Mouse (Mus musculus) kidney, embryonic 16.5 days (tissue): ENCODE results near the gene Olfr1413. TPM values are rescaled to one million over a fixed set of nuclear protein-coding genes. Genes with fewer than 3 reads are reported as not detected.

Experiments
- ATAC-seq: fragments of 200-750 bp; cut with Nextera tagmentation; 2 replicates; pipeline ENCODE4 v1.8.0; 2017; ENCODE audit warnings: moderate TSS enrichment; ENCODE audit not compliant: low FRiP score, low TSS enrichment
- H3K27ac ChIP-seq: fragments of 300-500 bp; sonication (generic); 2 replicates; pipeline ENCODE4 v1.5.1; 2014; ENCODE audit warnings: low read length
- H3K27me3 ChIP-seq: fragments of 300-500 bp; sonication (generic); 2 replicates; pipeline ENCODE4 v1.6.1; 2014; ENCODE audit warnings: low read length, control low read depth, mixed read lengths; ENCODE audit not compliant: insufficient read depth
- H3K36me3 ChIP-seq: fragments of 300-500 bp; sonication (generic); 2 replicates; pipeline ENCODE4 v1.6.1; 2014; ENCODE audit warnings: low read length, control low read depth, mixed read lengths; ENCODE audit not compliant: insufficient read depth
- H3K4me1 ChIP-seq: fragments of 300-500 bp; sonication (generic); 2 replicates; pipeline ENCODE4 v1.6.1; 2014; ENCODE audit warnings: low read length, control low read depth, mixed read lengths; ENCODE audit not compliant: insufficient read depth
- H3K4me2 ChIP-seq: fragments of 300-500 bp; sonication (generic); replicated peaks from 2 replicates; pipeline ENCODE4 v1.6.1; 2014; ENCODE audit warnings: low read depth, low read length
- H3K4me3 ChIP-seq: fragments of 300-500 bp; sonication (generic); 2 replicates; pipeline ENCODE4 v1.5.1; 2014; ENCODE audit warnings: mild to moderate bottlenecking, low read length
- H3K9ac ChIP-seq: fragments of 300-500 bp; sonication (generic); replicated peaks from 2 replicates; pipeline ENCODE4 v1.6.1; 2014; ENCODE audit warnings: low read length
- H3K9me3 ChIP-seq: fragments of 300-500 bp; sonication (generic); 2 replicates; pipeline ENCODE4 v1.6.1; 2016; ENCODE audit warnings: low read length, control low read depth
- WGBS: fragments of 180-500 bp; shearing (Covaris S2); extraction: QIAGEN DNeasy Blood & Tissue Kit; methylation state at CpG from one replicate; pipeline ENCODE4 v1.1.7; 2014; 5-methylcytosine and 5-hydroxymethylcytosine counted together
- polyA plus RNA-seq: library from polyadenylated mRNA; unstranded; fragments of >200 nt; fragmentation: Nextera tagmentation; extraction: Ambion mirVana; gene quantifications from 2 replicates; pipeline ENCODE4 v1.2.1, GENCODE M21; 2015

The Olfr1413 gene
- not detected in 2 replicates for polyA plus RNA-seq

DNA sequence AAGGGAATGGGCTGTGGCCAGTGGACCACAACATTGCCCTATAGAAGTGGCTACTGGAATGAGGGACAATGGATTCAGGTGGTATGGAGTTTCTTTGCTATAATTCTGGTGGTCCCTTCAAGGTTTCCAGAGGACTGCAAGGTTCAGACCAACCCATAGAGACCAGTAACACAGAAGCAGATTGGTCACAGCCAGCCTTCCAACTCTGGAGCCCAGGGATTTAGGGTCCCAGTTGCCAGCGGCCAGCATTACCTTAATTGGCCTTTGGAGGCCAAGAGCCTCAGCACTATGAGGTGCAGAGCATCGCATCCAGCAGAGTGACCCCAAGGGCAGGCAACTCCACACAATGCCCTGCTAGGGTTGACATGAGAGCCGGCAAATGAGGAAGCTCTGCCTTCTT, at the start of gene Olfr1413:
Gene Olfr1413 (plus strand): TSS at position 301 of the 400 bp plus-strand sequence.
- no peak within 1 kb of the TSS for H3K27ac ChIP-seq
- H3K4me1 ChIP-seq, result no peaks in the 10 kb centered on the region
- no peak within 1 kb of the TSS for H3K9ac ChIP-seq
- no peaks in the 10 kb centered on the region for H3K9me3 ChIP-seq
- H3K27me3 ChIP-seq, result no peaks in the 10 kb centered on the region
- WGBS, result 83% methylated on average over 3 of the region's 3 CpGs
- no peak within 1 kb of the TSS for H3K4me3 ChIP-seq
- no peak within 1 kb of the TSS for H3K4me2 ChIP-seq
- H3K36me3 ChIP-seq, result no peaks in the 10 kb centered on the region
- no peak for ATAC-seq

DNA sequence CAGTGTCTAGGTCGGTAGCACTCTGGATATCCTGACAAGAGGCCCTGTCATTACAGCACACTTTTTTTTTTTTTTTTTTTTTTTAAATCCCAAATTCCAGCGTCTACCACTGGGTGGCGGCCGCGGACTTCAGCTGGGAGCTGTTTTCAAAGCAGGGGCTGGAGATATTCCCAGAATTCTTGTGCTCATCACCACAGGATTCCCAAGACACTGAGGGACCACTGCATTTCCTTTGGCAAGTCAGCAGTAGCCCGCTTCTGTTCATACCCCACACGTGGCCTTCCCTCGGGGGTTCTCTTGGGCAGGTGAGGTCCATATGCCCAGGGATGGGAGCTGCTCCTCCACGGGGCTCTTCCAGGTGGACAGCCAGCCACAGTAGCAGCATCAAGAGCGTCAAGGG, 49.7 kb upstream of the Olfr1413 start:
- Histone ChIP-seq H3K4me3 (no peak overlapping the region), H3K4me2 (no peak overlapping the region), H3K9ac (no peak overlapping the region), H3K27me3 (no peaks in the 10 kb centered on the region), H3K36me3 (no peaks in the 10 kb centered on the region), H3K27ac (no peak overlapping the region), H3K9me3 (no peaks in the 10 kb centered on the region), H3K4me1 (0 out of 2 replicates have a peak, but pooled peaks cover 6% of the 10 kb centered on the region)
- WGBS, result 22% methylated on average over 10 of the region's 10 CpGs
- ATAC-seq, result no peak

DNA sequence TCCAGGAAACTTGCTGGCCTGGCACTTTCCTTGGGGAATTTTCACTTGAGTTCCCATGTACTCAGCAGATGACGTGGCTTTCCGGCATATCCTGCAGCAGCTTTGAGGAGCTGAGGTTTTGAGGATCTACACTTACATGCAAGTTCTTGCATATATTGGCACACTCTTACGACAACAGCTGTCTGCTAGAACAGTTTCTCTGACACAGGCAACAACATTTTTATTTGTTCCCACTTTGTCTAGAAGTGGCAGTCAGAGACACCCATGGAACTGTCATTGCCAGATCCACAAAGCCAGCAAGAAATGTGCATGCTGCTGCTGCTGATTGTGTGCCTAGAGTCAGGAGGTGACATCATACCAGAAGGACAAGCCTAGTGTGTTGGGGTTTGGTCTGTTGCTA, 47.4 kb upstream of the Olfr1413 start:
- Histone ChIP-seq H3K9ac (no peak overlapping the region), H3K4me3 (no peak overlapping the region), H3K4me1 (0 out of 2 replicates have a peak, but pooled peaks cover 6% of the 10 kb centered on the region), H3K27me3 (no peaks in the 10 kb centered on the region), H3K9me3 (no peaks in the 10 kb centered on the region), H3K4me2 (no peak overlapping the region), H3K27ac (no peak overlapping the region), H3K36me3 (no peaks in the 10 kb centered on the region)
- no peak for ATAC-seq
- WGBS, result 87% methylated on average over 3 of the region's 3 CpGs

DNA sequence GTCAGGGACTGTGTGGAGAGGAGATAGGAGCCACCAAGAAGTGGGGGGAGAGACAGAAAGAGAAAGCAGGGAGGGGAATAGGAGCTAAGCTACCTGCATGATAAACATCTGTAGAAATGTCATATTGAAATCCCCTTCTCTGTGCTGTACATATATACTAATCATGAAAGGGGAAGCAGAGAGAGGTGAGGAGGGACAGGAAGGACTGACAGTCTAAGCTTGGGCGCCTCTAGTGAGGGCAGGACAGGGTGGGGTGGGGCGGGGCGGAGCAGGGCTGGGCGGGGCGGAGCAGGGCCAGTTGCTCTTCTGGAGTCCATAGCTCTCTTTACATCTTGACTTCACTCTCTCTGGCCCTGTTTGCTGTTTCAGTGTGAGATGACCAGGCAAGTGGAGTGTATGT, 34.1 kb upstream of the Olfr1413 start:
- H3K27ac ChIP-seq, result no peak overlapping the region
- 0 out of 2 replicates have a peak, but pooled peaks cover 3% of the 10 kb centered on the region for H3K27me3 ChIP-seq
- no peaks in the 10 kb centered on the region for H3K9me3 ChIP-seq
- no peak overlapping the region for H3K9ac ChIP-seq
- ATAC-seq, result no peak
- WGBS, result 28% methylated on average over 5 of the region's 5 CpGs
- no peaks in the 10 kb centered on the region for H3K4me1 ChIP-seq
- H3K36me3 ChIP-seq, result no peaks in the 10 kb centered on the region
- H3K4me2 ChIP-seq, result no peak overlapping the region
- no peak overlapping the region for H3K4me3 ChIP-seq

DNA sequence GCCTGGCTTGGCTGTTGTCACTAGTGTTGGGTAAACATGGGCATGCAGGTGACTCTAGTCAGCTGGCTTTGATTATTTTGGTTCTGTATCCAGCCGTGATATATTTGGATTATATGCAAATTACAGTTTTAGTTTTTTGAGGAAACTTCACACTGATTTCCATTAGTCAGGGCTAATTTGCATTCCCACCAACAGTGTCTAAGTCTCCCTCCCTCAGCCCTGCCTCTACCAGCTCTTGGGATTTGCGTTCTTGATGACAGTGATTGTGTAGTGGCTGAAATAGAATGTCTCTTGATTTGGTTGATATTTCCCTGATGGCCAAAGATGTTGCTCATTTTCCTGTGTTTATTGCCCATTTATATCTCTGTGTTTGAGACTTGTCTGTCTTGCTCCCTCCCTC, 32.1 kb upstream of the Olfr1413 start:
- H3K27me3 ChIP-seq, result 0 out of 2 replicates have a peak, but pooled peaks cover 3% of the 10 kb centered on the region
- H3K4me3 ChIP-seq, result no peak overlapping the region
- H3K9ac ChIP-seq, result no peak overlapping the region
- no peaks in the 10 kb centered on the region for H3K4me1 ChIP-seq
- H3K9me3 ChIP-seq, result no peaks in the 10 kb centered on the region
- WGBS, result 61% methylated on average over 2 of the region's 2 CpGs
- no peaks in the 10 kb centered on the region for H3K36me3 ChIP-seq
- no peak overlapping the region for H3K27ac ChIP-seq
- no peak overlapping the region for H3K4me2 ChIP-seq
- ATAC-seq, result no peak

DNA sequence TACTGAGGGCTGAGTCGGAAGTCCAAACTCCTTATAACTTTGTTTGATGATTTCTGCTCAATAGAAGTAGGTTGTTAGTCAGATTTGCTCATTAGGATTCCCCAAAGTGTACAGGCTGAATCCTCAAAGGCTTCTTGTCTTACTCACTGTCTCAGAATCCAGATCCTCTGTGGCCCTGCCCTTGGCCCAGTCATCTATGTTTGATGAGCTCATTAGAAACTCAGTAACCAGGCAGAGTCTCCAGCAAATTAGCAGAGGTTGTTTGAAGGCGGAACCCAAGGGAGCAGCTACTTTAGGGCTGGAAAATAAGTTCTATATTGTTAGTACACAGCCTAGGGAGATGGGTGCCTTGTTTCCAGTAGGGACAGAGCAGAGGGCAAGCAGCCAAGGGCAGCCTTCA, 25.2 kb upstream of the Olfr1413 start:
- Histone ChIP-seq H3K4me2 (no peak overlapping the region), H3K36me3 (no peaks in the 10 kb centered on the region), H3K9ac (no peak overlapping the region), H3K27me3 (no peaks in the 10 kb centered on the region), H3K4me3 (no peak overlapping the region), H3K4me1 (no peaks in the 10 kb centered on the region), H3K27ac (no peak overlapping the region), H3K9me3 (no peaks in the 10 kb centered on the region)
- 89% methylated on average over 2 of the region's 2 CpGs for WGBS
- ATAC-seq, result no peak

DNA sequence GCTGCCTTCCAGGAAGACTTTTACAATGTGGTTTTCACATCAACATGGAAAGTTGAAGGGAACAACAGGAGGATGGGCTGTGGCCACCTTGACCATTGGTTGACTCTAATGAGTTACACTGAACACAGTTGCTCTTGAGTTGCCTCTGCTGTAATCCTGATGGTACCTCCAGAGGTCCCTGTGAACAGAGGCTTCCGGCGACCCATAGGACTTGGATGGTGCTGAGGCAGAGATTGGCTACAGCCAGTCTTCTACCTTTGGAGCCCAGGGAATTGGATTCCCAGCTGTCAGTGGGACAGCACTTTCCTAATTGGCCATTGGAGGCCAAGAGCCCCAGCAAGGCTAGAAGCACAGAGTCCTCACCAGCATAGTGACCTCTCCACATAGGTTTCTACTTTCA, 14.4 kb downstream of the Olfr1413 start, which contains the start of gene Olfr1412:
Gene Olfr1412 (plus strand): TSS at position 301 of the 400 bp plus-strand sequence.
- Histone ChIP-seq H3K4me1 (no peaks in the 10 kb centered on the region), H3K4me2 (no peak within 1 kb of the TSS), H3K27me3 (no peaks in the 10 kb centered on the region), H3K9ac (no peak within 1 kb of the TSS), H3K4me3 (no peak within 1 kb of the TSS), H3K9me3 (no peaks in the 10 kb centered on the region), H3K36me3 (no peaks in the 10 kb centered on the region), H3K27ac (no peak within 1 kb of the TSS)
- no peak for ATAC-seq
- 88% methylated on average over 2 of the region's 2 CpGs for WGBS

DNA sequence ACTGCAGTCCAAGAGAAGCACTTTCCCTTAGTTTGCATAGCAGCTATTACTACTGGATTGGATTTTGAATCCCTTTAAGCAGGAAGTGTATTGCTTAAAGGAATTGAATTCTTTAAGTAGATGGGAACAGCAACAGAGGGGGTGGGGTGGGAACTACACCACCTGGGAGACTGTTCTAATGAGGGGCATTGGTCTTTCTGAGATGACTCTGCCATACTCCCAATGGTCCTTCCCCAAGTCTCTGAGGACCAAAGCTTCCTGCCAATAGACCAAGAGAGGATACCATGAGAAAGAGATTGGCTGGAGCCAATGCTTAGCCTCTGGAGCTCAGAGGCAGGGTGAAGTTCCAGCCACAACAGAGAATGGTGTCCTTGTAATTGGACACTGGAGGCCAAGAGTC, 23.0 kb downstream of the Olfr1413 start, which contains the start of gene Olfr1411:
Gene Olfr1411 (plus strand): TSS at position 301 of the 400 bp plus-strand sequence.
- no peak within 1 kb of the TSS for H3K9ac ChIP-seq
- no peak for ATAC-seq

DNA sequence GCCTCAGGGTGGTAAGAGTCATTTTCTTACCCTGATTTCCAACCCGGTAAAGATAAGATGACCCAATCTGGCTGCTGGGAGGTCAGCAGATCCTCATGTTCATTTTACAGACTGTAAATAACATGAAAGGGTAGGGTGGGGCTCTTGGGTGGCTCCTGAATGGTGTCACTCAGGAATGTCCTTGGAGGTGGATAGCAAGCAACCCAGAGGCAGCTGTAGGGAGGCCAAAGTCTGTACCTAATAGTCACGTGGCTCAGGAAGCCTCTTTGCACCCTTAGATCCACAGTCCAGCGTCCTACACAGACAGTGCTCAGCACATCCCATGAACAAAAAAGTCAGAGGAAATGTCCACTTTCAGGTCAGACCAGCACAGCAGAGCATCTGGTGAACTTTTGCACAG, 24.9 kb downstream of the Olfr1413 start:
- no peaks in the 10 kb centered on the region for H3K36me3 ChIP-seq
- WGBS, result 65% methylated on average over 3 of the region's 3 CpGs
- no peak overlapping the region for H3K4me3 ChIP-seq
- H3K9ac ChIP-seq, result no peak overlapping the region
- no peak for ATAC-seq
- H3K9me3 ChIP-seq, result no peaks in the 10 kb centered on the region
- no peaks in the 10 kb centered on the region for H3K4me1 ChIP-seq
- no peaks in the 10 kb centered on the region for H3K27me3 ChIP-seq
- H3K4me2 ChIP-seq, result no peak overlapping the region
- H3K27ac ChIP-seq, result no peak overlapping the region

More for the DNA sequence above, 23.0 kb downstream of the Olfr1413 start, which contains the start of gene Olfr1411:
- Histone ChIP-seq H3K4me1 (no peaks in the 10 kb centered on the region), H3K9me3 (no peaks in the 10 kb centered on the region), H3K4me3 (no peak within 1 kb of the TSS), H3K4me2 (no peak within 1 kb of the TSS), H3K27me3 (no peaks in the 10 kb centered on the region), H3K36me3 (no peaks in the 10 kb centered on the region), H3K27ac (no peak within 1 kb of the TSS)

DNA sequence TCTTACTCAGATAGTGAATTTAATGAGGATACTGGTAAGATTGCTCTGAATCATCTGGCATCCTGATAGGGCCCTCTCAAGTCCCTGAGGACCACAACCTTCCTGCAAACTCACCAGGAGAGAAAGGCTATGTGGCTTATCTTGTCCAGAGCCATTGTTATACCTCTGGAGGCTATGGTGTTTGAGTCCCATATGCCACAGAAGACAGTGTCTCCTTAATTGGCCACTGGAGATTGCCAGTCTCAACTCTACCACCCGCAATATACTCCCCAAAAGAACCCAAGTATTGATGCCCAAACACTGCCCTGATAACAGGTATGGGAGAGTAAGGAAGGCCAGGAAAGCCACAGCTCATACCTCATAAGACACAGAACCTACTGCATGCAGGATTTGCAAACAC, 34.4 kb downstream of the Olfr1413 start, which contains the start of gene Olfr1410:
Gene Olfr1410 (plus strand): TSS at position 301 of the 400 bp plus-strand sequence.
- ATAC-seq, result no peak
- no peak within 1 kb of the TSS for H3K9ac ChIP-seq

More for the DNA sequence above, 34.4 kb downstream of the Olfr1413 start, which contains the start of gene Olfr1410:
- Histone ChIP-seq H3K4me2 (no peak within 1 kb of the TSS), H3K27me3 (no peaks in the 10 kb centered on the region), H3K27ac (no peak within 1 kb of the TSS), H3K4me3 (no peak within 1 kb of the TSS), H3K36me3 (no peaks in the 10 kb centered on the region), H3K9me3 (no peaks in the 10 kb centered on the region), H3K4me1 (no peaks in the 10 kb centered on the region)
- WGBS, result 88% methylated on average over 1 of the region's 1 CpGs
